Mouse (Mus musculus) bone marrow macrophage, adult 2 months (primary cell): Measurements from ENCODE around the gene Tmem184b.

Experiments
- CTCF ChIP-seq: IDR thresholded peaks from 2 replicates; pipeline ENCODE4 v1.5.1; 2012; ENCODE audit warnings: low read depth, mild to moderate bottlenecking, low read length, moderate library complexity
- POLR2A ChIP-seq: IDR thresholded peaks from 2 replicates; pipeline ENCODE4 v1.6.1; 2012; ENCODE audit warnings: mild to moderate bottlenecking, low read depth, low read length, borderline replicate concordance

- TF ChIP-seq CTCF (no peak), POLR2A (no peak)
Measured at GRCm38 (mm10) chr15:79328939-79329275, 74.5 kb downstream of the Tmem184b start.
